Mouse (Mus musculus): ENCODE results near the gene Vcpkmt.
"Not testable (repeated sequence)": the region's sequence is repeated elsewhere in the genome, so short reads cannot be mapped to it uniquely, and the experiment has no call there.

The Vcpkmt gene

DNA sequence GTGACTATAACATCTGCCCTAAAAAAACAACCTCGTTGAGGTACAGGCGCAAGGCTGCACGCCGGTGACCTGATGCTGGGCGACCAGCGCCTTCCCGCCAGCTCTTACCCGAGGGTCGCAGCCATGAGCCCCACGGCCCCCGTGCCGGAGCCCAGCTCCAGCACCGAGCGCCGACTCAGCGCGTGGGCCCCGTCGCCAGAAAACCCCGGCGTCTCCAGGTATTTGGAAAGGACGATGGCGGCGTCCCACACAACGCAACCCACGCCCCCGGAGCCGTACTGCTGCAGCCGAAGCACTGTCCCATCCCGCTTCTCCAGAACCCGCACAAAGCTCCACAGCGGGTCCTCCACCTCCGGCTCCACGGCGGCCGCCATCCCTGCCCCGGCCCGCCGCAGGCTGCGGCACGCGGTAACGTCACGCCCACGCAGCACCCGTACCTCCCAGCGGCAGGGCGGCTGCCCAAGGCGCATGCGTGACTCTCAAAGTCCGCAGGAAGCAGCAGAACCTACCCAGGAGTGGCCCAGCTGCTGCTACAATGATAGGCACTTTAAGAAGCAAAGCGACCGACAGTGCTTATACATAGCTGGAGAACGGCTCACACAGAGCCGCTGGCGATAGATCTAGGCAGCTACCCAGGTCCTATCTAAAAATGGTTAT, at the start of gene Vcpkmt:
Gene Vcpkmt, minus strand, starts transcription at position 416 of the 657 bp plus-strand sequence.
- peak; percentile 71 for DNase-seq (ENCODE audit: low read depth, low spot score)

DNA sequence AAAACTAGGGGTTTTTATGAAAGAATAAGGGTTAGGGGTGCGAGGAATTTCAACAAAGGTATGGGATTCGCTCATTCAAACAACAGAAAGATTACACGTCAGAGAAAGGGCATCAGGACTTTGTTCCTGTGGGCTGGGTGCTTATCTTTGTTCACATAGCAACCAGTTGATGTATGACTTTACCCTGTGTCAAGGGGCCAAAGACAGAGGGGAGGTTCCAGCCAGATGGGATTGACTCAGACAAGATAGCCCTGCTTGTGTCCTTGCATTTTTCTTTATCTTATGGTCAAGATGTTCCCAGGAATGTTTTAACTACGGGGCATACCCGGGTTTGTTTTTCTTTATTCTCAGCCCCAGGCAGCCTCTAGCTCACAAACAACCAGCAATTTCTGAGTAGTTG, 35.8 kb upstream of the Vcpkmt start:
- not testable (repeated sequence) for DNase-seq (ENCODE audit: low read depth, low spot score)

DNA sequence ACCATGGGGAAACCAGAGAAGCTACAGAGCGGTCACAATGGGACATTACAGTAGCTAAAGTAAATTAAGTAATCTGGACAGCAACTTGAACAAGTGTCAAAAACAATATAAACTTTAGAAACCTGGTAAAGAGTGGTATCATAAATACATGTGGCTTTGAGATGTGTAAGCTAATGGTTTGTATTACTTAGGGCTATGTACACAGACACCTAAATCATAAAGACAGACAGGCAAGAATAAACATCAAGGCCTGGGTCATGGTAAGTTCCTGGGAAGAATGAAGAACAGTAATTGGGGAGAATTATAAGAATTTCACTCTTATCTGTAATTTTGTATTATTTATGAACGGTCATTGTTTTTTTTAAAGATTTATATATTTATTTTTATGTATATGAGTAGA, 21.5 kb upstream of the Vcpkmt start:
- DNase-seq (ENCODE audit: low read depth, low spot score), result no peak

- DNase-seq (ENCODE audit: low read depth, low spot score), result no peak
Measured at GRCm38 (mm10) chr12:69597446-69597845, 14.6 kb upstream of the Vcpkmt start.

GRCm38 (mm10) chr12:69593130-69593529, 10.3 kb upstream of the Vcpkmt start:
- DNase-seq (ENCODE audit: low read depth, low spot score), result no peak

DNA sequence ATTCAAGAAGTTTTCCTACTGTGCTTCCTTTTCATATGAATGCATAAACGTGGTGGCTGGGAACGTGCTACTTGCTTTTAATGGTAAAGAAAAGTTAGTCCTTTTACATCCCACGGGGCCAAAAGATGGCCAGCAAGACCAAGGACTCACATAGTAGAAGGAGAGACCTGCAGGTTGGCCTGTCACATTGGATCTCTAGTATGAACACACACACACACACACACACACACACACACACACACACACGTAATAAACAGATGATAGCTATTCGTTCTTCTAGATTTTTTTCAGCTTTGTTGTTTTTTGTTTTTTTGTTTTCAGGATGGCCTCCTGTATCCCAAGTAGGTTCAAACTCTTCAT, 422 bp upstream of the Vcpkmt start:
- DNase-seq (ENCODE audit: low read depth, low spot score), result no peak

DNA sequence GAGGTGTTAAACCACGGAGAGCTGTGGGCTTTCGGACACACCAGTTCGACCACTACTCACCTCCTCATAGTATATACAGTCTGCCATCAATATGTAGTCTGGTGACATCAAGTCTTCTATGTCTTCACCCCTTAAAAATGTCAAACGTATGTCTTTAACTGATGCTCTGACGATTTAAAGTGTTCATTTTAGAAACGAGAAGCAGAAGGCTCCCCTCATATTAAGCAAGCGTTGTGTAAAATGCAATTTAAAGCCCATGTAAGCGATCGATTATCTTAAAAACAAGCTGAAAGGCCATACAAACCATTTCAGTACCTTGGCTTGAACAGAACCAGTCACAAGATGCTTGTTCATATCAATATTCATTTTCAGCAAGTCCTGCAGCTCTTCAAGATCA, 614 bp downstream of the Vcpkmt start:
- DNase-seq (ENCODE audit: low read depth, low spot score), result no peak

DNA sequence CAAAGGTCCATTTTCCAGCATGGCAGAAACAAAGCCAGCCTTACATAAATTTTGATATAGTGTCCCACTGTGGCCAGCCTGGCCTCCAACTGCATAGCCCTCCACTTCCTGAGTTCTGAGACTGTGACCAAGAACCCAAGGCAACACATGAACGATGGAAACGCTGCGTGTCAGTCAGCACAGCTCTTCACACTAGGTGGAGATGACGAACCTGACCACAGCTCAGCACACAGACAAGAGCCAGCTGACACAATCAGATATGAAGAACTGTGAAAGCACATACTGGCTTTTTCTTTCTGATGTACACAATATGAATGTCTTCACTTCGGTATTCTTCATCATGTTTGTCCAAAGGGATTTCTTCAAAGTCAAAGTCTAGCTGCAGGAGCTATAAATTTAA, 3.2 kb downstream of the Vcpkmt start:
- DNase-seq (ENCODE audit: low read depth, low spot score), result no peak

GRCm38 (mm10) chr12:69576120-69576627, 6.7 kb downstream of the Vcpkmt start:
- no peak for DNase-seq (ENCODE audit: low read depth, low spot score)

DNA sequence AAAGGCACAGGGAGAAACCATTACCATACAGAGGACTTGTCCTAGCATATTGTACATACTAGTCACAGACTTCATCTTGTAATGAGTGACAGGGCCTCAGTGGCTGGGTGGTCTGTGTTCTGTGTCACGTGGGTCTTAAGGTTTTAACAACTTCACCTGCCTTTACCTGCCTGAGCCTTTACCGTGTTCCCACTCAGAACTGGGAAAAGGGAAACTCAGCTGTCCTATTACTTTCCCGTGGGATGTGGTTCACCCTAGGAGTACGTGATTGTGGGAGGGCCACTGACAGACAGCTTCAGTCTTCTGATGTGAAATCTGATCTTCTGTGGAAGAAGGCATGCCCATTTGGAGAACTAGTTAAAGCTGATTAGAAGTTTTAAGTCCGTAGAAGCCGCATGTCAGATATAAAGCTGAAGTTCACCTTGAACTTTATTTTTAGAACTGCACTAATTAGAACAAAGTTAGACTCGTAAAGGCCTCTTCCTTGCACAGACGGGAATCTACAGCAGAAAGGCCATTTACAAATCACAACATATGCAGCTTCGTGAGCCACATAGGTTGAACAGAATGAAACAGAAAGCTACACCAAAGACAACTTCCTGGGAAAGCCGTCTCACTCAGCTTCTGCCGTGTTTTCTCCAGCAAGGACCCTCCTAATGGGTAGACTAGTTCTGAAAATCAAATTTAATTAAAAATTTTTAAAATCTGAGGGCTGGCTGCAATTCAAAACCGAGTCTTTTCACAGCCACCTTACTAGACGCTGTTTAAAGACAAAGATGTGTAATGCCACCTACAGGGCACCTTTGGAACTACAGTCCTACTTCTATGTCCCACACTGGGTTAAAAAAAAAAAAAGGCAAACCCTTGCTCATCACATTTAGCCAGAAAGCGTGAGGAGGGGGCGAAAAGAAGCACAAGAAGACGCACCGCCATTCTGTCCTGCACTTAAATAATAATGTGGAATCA, 8.6 kb downstream of the Vcpkmt start:
- DNase-seq (ENCODE audit: low read depth, low spot score), result peak; percentile 58

DNA sequence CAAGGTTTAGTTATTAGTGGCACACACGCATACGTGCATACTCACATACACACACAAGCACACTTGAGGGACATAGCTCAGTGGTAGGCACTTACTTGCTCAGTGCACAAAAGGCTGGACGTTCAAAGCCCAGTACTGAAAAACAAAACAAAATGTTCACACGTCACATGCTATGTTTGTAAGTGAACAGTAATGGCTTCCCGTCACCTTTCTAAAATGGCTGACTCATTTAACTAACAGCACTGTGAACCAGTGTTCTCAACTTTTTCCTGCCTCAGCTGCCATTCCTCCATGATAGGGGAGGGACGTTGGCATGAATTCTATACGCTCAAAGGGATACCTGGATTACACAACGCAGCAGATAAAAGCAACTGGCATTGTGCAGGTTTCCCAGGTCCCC, 9.6 kb downstream of the Vcpkmt start:
- no peak for DNase-seq (ENCODE audit: low read depth, low spot score)

- DNase-seq (ENCODE audit: low read depth, low spot score), result no peak
Measured at GRCm38 (mm10) chr12:69569926-69570325, 12.9 kb downstream of the Vcpkmt start.

DNA sequence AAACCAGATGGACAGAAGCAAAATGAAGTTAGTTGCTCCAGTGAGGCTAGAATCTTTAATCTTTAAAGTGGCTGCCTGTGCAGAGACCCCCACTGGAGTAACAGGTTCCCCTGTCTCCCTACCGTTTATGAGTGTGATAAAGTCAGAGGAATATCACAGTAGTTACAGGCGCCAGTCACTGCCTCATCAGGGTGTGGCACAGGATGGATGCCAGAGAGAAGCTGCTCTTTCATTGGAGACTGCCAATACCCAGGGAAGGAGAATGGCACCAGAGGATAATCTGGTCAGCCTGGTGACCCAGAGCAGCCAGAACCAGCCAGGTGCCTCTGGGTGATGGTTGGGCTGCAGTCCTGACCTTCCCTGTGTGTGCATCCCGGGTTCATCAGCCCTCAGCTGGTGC, 14.6 kb downstream of the Vcpkmt start:
- no peak for DNase-seq (ENCODE audit: low read depth, low spot score)

DNA sequence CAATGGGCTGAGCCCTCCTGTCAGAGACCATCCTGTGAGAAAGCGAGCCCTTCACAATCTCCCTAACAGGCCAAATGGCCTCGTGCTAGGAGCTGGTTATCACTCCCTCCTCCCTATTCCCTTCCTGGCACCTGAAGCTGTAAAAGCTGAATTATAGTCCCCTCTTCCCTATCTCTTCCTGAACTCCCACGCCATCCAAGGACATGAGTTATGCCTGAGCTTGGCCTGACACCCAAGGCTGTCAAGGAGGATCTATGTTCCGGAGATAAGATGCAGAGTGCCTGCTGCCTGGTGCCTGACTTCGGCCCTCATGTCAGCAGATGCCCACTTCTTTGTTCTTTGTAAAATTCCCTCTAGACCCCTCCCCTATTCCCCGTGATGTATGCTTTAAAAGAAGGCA, 21.8 kb downstream of the Vcpkmt start:
- DNase-seq (ENCODE audit: low read depth, low spot score), result not testable (repeated sequence)

DNA sequence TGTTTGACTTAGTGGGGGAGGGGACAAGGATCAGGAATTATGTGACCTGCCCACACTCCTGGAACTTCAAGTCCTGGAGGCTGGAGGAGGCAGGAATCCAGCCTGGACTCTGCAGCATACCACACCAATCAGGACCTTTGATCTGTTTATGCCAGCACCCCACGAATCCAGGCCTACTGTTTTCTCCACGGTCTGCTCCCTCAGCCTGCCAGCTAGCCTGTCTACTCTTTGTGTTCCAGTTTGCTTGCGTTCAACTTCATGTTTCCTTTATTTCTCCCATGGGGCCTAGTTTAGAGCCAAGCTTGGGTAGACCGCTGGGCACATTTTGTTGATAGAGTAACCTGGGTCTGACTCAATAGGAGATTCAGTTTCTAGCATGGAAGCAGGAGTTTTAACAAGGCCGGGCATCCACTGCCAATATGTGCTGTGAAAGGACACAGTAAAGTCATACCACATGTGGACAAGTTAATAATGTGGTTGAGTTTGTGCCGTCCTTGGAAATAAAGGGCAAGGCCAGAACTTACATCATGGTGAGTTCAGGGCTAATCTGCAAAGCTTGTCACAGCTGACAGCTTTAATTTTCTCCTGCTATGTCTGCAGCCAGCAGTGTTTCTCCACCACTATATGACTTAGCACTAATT, 26.5 kb downstream of the Vcpkmt start:
- no peak for DNase-seq (ENCODE audit: low read depth, low spot score)

DNA sequence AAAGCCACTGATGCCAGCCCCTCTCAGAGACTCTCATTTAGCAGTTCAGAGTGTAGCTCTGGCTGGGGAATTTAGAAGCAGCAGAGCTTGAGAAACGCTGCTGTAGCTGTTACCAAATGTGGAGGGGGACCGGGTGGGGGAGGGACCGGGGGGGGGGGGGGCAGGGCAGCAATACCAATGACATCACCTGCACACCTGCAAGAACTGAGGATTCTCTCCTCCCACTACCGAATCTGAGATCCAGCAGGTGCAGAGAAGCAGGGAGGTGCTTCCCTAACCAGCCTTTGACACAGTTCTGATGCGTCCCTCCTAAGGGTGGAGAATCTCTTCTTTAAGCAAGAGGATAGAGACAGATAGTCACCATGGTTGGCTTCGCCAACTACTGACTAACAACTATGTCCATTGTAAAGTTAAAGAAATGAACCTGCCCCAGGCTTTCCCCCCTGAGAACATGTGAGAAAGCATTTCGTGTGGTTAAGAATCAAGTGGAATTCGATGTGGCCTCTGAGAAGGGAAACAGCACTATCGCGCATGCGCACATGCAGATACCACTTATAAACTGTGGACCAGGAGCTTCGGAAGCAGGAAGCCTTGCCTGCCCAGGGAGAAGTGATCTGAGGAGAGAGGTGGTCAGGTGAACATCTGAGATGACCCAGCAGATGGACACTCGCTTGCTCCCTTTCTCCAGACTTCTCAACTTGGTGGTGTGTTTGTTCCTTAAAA, 37.2 kb downstream of the Vcpkmt start:
- no peak for DNase-seq (ENCODE audit: low read depth, low spot score)

GRCm38 (mm10) chr12:69544994-69545393, 37.8 kb downstream of the Vcpkmt start:
- no peak for DNase-seq (ENCODE audit: low read depth, low spot score)

GRCm38 (mm10) chr12:69544562-69544961, 38.3 kb downstream of the Vcpkmt start:
- DNase-seq (ENCODE audit: low read depth, low spot score), result no peak

GRCm38 (mm10) chr12:69542376-69542775, 40.5 kb downstream of the Vcpkmt start:
- DNase-seq (ENCODE audit: low read depth, low spot score), result no peak

- DNase-seq (ENCODE audit: low read depth, low spot score), result no peak
Measured at GRCm38 (mm10) chr12:69541663-69542062, 41.2 kb downstream of the Vcpkmt start.

DNA sequence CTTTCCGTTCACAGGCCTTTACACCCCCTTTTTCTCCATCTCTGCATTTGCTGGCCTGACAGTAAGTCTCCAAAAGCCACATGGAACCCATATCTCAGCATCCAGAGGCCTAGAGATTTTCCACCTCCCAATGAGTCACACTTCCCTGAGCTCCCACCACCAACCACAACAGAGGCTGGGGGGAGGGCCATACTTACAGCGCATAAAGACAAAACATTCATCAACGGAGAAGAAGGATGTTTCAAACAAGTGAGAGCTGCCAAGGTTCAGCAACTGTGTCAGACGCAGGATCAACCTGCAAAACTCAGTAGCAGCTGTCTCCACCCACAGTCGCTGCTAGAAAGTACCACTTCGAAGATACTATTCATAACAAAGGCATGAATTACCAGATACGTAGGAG, 43.5 kb downstream of the Vcpkmt start:
- no peak for DNase-seq (ENCODE audit: low read depth, low spot score)
